Mouse (Mus musculus) forebrain, embryonic 16.5 days (tissue): Measurements from ENCODE around the gene B4galnt3. TPM values are rescaled to one million over a fixed set of nuclear protein-coding genes. Genes with fewer than 3 reads are reported as not detected.

ENCODE experiments used
- ATAC-seq: fragments of 200-750 bp; cut with Nextera tagmentation; 2 replicates; pipeline ENCODE4 v1.8.0; 2017; ENCODE audit warnings: mild to moderate bottlenecking, moderate library complexity
- H3K27ac ChIP-seq: fragments of 300-500 bp; sonication (generic); 2 replicates; pipeline ENCODE4 v1.5.1; 2014; ENCODE audit warnings: low read length, control low read depth
- H3K27me3 ChIP-seq: fragments of 300-500 bp; sonication (generic); replicated peaks from 2 replicates; pipeline ENCODE4 v1.6.1; 2014; ENCODE audit warnings: low read length; ENCODE audit not compliant: control insufficient read depth, insufficient read depth
- H3K36me3 ChIP-seq: fragments of 300-500 bp; sonication (generic); 2 replicates; pipeline ENCODE4 v1.6.1; 2014; ENCODE audit not compliant: control insufficient read depth, insufficient read depth
- H3K4me1 ChIP-seq: fragments of 300-500 bp; sonication (generic); replicated peaks from 2 replicates; pipeline ENCODE4 v1.6.1; 2014; ENCODE audit warnings: low read length; ENCODE audit not compliant: control insufficient read depth, insufficient read depth
- H3K4me2 ChIP-seq: fragments of 300-500 bp; sonication (generic); 2 replicates; pipeline ENCODE4 v1.6.1; 2014; ENCODE audit warnings: mild to moderate bottlenecking, low read length, control low read depth
- H3K4me3 ChIP-seq: fragments of 300-500 bp; sonication (generic); replicated peaks from 2 replicates; pipeline ENCODE4 v1.5.1; 2014; ENCODE audit warnings: mild to moderate bottlenecking, low read length, control low read depth
- H3K9ac ChIP-seq: fragments of 300-500 bp; sonication (generic); replicated peaks from 2 replicates; pipeline ENCODE4 v1.6.1; 2014; ENCODE audit warnings: low read depth, low read length, control low read depth
- H3K9me3 ChIP-seq: fragments of 300-500 bp; sonication (generic); 2 replicates; pipeline ENCODE4 v1.6.1; 2016; ENCODE audit warnings: low read length; ENCODE audit not compliant: control insufficient read depth
- WGBS: fragments of 180-500 bp; shearing (Covaris S2); extraction: QIAGEN DNeasy Blood & Tissue Kit; methylation state at CpG from one replicate; pipeline ENCODE4 v1.1.7; 2014; 5-methylcytosine and 5-hydroxymethylcytosine counted together
- polyA plus RNA-seq: library from polyadenylated mRNA; unstranded; fragments of >200 nt; fragmentation: Nextera tagmentation; extraction: Ambion mirVana; gene quantifications from 2 replicates; pipeline ENCODE4 v1.2.1, GENCODE M21; 2015

B4galnt3 gene
- polyA plus RNA-seq, 1 experiment from 2014 or later: 0.24 TPM

DNA sequence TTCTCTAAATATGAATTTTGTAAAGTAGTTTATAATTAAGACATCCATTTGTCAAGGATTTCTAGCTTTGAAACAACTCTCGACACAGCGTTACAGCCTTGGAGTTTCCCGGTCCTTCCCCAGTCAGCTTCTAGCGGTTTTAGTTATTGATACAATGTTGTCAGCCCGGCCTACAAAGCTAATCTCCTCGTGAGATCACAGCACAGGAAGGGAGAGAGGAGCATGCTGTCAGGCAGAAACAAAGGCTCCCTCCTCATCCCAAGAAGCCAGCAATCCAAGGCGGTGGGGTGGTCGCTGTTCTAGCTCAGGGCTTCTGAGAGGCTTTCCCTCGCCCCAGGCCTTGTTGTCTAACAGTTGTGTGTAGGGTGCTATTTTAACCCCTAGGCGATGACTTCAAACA is 100.1 kb downstream of the B4galnt3 start:
- Histone ChIP-seq H3K36me3 (no peaks in the 10 kb centered on the region), H3K4me2 (no peak overlapping the region), H3K9ac (no peak overlapping the region), H3K4me1 (0 out of 2 replicates have a peak, but pooled peaks cover 3% of the 10 kb centered on the region), H3K27me3 (no peaks in the 10 kb centered on the region), H3K9me3 (no peaks in the 10 kb centered on the region), H3K27ac (no peak overlapping the region), H3K4me3 (no peak overlapping the region)
- WGBS: 35% methylated on average over 10 of the region's 10 CpGs
- no peak for ATAC-seq

DNA sequence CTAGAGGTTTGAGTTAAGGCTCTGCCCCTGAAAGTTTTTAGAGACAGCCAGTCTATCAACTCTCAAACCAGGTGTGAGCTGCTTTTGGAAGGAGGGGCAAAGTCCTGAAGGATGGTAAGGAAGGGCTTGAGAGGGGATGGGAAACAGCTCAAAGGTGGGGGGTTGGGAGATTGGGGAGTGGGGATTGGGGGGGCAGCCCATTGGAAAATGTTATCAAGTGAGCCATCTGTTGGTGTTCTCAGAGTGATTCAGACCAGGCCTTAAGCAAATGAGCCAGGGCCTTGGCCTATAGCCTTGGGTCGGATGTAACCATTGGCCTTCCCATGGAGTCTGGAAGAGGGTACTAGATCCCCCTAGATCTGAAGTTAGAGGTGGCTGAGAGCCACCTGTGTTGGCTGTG is 100.6 kb downstream of the B4galnt3 start:
- H3K27me3 ChIP-seq: no peaks in the 10 kb centered on the region
- no peaks in the 10 kb centered on the region for H3K36me3 ChIP-seq
- no peaks in the 10 kb centered on the region for H3K9me3 ChIP-seq
- 0 out of 2 replicates have a peak, but pooled peaks cover 3% of the 10 kb centered on the region for H3K4me1 ChIP-seq
- H3K4me2 ChIP-seq: no peak overlapping the region
- 62% methylated on average over 1 of the region's 1 CpGs for WGBS
- no peak overlapping the region for H3K9ac ChIP-seq
- ATAC-seq: no peak
- H3K27ac ChIP-seq: no peak overlapping the region
- no peak overlapping the region for H3K4me3 ChIP-seq

DNA sequence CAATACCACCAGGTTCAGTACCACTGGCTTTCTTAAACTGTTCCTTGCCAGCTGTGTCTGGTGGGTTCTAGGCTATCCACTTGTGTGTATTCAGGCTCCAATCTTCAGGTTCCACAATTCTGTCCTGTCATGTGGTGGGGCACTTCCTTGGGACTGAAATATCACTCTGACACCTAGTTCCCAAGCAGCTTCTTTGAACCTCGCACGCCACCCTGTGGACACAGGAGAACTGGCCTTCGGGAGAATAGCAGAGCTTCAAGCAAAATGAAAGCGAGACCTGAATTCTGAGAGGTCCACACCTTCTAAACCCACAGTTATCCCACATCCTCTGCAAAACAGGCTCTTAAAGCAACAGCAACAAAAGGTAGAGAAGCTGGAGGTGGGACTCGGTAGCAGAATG is 101.2 kb downstream of the B4galnt3 start:
- H3K4me3 ChIP-seq: no peak overlapping the region
- H3K36me3 ChIP-seq: no peaks in the 10 kb centered on the region
- H3K9ac ChIP-seq: no peak overlapping the region
- H3K9me3 ChIP-seq: no peaks in the 10 kb centered on the region
- peaks cover 8% of the 10 kb centered on the region for H3K4me1 ChIP-seq
- ATAC-seq: peak; percentile 8; the same call in 1 of the 2 replicates
- 14% methylated on average over 5 of the region's 5 CpGs for WGBS
- no peak overlapping the region for H3K4me2 ChIP-seq
- H3K27ac ChIP-seq: no peak overlapping the region
- no peaks in the 10 kb centered on the region for H3K27me3 ChIP-seq

DNA sequence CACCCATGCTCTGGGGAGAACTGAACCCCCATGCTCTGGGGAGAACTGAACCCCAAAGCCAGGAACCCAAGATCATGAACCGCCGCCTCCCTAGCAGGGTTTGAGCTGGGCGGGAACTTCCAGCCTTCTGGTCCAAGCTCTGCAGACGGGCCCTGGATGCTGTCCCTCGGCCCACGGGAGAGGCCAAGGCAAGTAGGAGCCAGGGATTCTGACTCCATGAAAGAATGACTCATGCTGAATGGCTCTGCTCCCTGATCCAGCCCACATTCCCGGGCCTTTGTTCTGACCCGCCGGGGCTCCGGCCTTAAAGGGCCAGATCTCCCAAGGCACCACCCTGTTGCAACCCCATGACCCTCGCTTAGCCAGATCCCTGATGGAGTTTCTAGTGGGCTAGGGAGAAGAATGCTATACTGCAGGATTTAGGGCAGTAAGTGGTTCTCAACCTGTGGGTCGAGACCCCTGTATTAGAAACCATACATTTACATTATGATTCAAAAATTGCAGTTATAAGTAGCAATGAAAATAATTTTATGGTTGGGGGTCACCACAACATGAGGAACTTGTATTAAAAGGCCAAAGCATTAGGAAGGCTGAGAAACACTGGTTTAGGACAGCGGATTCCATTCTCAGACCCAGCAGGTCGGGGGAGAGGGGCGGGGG is 102.0 kb downstream of the B4galnt3 start:
- 8% methylated on average over 14 of the region's 15 CpGs for WGBS
- peaks cover 10% of the 10 kb centered on the region for H3K4me1 ChIP-seq
- no peak overlapping the region for H3K4me3 ChIP-seq
- H3K4me2 ChIP-seq: peak overlapping the region; percentile 1; the same call in 1 of the 2 replicates
- no peak for ATAC-seq
- H3K27ac ChIP-seq: no peak overlapping the region
- H3K9me3 ChIP-seq: no peaks in the 10 kb centered on the region
- no peaks in the 10 kb centered on the region for H3K27me3 ChIP-seq
- H3K36me3 ChIP-seq: no peaks in the 10 kb centered on the region
- no peak overlapping the region for H3K9ac ChIP-seq

DNA sequence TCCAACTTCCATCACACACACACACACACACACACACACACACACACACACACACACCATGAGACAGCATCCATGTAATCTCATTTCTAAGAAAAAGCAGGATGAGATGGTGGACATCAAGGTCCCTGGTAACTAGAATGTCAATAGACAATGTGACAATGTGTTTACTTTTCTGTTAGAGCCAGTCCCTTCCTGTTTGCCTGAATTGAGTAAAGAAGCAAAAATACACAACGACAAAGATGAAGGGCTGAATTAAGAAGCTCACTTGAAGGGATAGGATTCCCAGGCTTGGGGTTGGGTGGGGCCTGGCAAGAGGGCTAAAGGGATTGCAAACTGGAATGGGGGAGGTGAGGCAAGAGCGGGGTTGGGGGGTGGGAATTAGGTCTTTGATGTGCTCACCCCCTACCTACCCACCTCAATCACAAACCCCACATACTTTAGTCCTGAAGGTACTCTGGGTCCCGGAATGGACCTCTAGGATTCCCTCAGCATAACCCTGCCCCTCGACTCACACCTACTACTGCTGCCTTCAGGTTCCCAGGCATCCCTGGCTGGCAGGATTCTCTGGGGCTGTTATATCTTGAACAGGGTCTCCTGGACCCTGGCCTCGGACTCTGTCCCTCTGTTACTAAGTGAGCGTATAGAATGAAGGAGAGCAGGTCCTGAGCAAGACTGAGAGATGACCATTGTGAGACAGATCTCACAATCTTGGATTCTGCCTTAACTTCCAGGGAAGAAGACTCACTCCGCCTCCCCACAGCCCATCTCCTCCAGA is 102.8 kb downstream of the B4galnt3 start:
- H3K4me1 ChIP-seq: peaks cover 10% of the 10 kb centered on the region
- H3K4me2 ChIP-seq: peak overlapping the region; percentile 1; the same call in 1 of the 2 replicates
- no peak overlapping the region for H3K4me3 ChIP-seq
- no peak overlapping the region for H3K9ac ChIP-seq
- no peaks in the 10 kb centered on the region for H3K27me3 ChIP-seq
- ATAC-seq: no peak
- H3K36me3 ChIP-seq: no peaks in the 10 kb centered on the region
- no peaks in the 10 kb centered on the region for H3K9me3 ChIP-seq
- H3K27ac ChIP-seq: no peak overlapping the region
- WGBS: 57% methylated on average over 7 of the region's 7 CpGs

DNA sequence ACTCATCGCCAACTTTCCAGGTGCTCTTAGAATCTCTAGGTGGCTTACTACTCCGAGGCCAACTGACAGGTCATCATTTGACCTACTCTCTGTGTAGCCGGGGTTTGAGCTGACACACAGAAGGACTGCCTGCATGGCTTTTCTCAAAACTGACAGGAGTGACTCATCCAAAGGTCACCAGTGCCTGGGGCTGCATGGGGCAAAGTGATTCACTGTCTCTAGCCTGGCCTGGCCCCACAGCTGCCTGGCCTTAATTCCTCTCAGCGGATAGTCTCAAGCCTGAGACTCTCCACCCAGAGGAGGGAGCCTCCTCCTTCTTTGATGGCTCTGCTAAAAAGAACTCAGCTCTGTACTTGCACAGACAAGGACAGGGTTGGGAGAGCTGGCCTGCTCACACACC is 103.4 kb downstream of the B4galnt3 start:
- H3K9ac ChIP-seq: no peak overlapping the region

DNA sequence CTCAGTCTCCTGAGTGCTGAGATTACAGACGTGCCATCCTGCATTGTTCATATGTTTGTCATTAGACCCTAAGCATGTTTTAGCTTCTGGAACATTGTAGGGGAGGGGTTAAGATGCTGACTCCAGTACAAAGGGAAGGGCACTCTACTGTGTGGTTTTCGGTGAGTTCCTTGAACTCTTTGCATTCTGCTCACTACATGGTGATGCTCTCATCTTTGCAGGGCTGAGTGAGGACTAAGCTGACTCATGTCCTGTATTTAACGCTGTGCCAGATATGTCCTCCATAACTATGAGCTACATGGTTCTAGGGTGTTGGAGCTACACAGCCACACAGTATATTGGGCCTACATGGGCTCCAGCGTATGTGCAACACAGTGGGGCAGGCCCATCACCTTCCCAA is 104.0 kb downstream of the B4galnt3 start:
- Histone ChIP-seq H3K9ac (no peak overlapping the region), H3K27me3 (no peaks in the 10 kb centered on the region), H3K9me3 (no peaks in the 10 kb centered on the region), H3K27ac (no peak overlapping the region), H3K4me1 (peaks cover 10% of the 10 kb centered on the region), H3K4me3 (no peak overlapping the region), H3K36me3 (no peaks in the 10 kb centered on the region), H3K4me2 (no peak overlapping the region)
- whole genome bisulfite sequencing: 93% methylated on average over 4 of the region's 4 CpGs
- ATAC-seq: no peak

More for the DNA sequence above, 103.4 kb downstream of the B4galnt3 start:
- H3K4me2 ChIP-seq: no peak overlapping the region
- H3K27ac ChIP-seq: no peak overlapping the region
- no peaks in the 10 kb centered on the region for H3K9me3 ChIP-seq
- no peaks in the 10 kb centered on the region for H3K36me3 ChIP-seq
- no peak for ATAC-seq
- H3K4me1 ChIP-seq: peaks cover 10% of the 10 kb centered on the region
- WGBS: 87% methylated on average over 4 of the region's 4 CpGs
- H3K4me3 ChIP-seq: no peak overlapping the region
- no peaks in the 10 kb centered on the region for H3K27me3 ChIP-seq

DNA sequence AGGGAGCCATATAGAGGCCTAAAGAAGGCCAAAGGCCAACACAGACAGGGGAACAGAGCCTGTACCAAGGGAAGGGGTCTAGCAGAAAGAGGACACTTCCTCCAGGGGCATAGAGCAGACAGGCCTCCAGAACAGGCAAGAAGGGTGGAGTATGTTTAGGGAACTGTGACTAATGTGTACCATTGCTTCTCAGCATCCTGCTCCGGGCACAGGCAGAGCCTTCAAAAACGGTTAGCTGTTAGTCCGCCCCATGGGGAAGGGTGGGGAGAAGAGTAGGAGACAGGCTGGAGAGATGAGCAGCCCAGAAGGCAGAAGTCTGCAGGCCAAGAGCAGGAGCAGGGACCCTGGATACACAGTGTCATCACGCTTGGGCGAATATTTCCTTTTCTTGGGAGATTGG is 105.1 kb downstream of the B4galnt3 start:
- Histone ChIP-seq H3K4me3 (no peak overlapping the region), H3K4me1 (peaks cover 10% of the 10 kb centered on the region), H3K36me3 (no peaks in the 10 kb centered on the region), H3K9ac (no peak overlapping the region), H3K4me2 (no peak overlapping the region), H3K27me3 (no peaks in the 10 kb centered on the region), H3K27ac (no peak overlapping the region), H3K9me3 (no peaks in the 10 kb centered on the region)
- WGBS: 95% methylated on average over 5 of the region's 5 CpGs
- no peak for ATAC-seq

DNA sequence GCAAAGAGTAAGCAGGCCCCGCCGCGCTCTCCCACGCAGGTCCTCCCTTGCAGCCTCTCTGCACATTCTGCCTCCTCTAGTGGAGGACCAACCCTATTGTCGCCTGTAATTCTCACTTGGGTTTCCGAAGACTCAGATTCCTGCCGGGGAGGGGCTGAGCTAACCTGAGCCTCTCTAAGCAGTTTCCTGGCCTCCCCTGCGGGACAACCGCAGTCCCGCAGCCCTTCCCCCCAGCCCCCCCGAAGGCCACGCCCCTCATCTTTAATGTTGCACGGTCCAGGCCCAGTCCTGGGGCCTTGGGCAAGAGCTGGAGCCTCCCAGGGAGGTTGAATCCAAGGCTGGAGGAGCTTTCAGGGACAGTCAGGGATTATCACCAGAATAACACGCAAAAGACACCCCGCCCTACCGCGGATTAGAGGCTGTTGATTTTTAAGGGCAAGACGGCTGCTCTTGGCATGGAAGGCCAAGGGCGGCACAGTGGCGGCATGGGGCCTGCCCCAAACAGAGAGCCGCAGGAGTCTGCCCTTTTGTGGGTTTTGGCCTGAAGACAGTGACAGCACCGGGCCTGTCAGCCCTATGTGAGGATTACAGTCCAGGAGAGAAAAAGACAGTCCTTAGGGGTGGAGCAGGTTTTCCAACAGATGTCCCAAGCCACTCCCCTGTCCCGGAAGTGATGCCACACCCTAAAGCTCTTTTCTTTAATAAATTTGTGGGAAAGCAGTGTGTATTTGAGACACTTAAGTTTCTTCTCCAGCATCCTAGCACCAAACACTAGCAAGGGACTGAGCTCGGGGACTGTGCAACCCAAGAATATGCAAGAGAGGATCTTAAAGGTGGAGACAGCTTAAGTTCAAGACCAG is 105.8 kb downstream of the B4galnt3 start:
- no peaks in the 10 kb centered on the region for H3K36me3 ChIP-seq
- no peak overlapping the region for H3K27ac ChIP-seq
- H3K9ac ChIP-seq: no peak overlapping the region
- H3K27me3 ChIP-seq: no peaks in the 10 kb centered on the region
- ATAC-seq: peak; percentile 34
- H3K4me3 ChIP-seq: no peak overlapping the region
- H3K4me2 ChIP-seq: peak overlapping the region; percentile 25
- WGBS: 21% methylated on average over 24 of the region's 24 CpGs
- no peaks in the 10 kb centered on the region for H3K9me3 ChIP-seq
- peaks cover 10% of the 10 kb centered on the region for H3K4me1 ChIP-seq
